Mouse (Mus musculus): ENCODE data around the gene Olfr392.

Olfr392 gene

DNA sequence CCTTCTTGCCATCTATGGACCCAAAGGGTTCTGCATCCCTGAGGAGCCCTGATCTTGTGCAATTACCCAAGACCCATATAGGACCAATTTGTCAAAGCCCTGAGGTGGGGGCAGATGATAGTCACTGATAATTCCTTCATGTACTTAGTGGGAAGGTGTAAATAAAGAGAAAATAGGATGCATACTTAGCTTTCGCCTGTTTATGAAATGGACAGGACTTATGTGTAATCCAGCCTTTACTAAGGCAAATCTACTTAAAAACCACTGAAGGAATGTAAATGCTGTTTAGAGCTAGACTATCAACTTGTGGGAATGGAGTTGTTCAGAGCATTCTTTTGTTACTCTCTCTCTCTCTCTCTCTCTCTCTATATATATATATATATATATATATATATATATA, at the start of gene Olfr392:
TSS of gene Olfr392 (minus strand) at position 101 of the 400 bp plus-strand sequence.
- DNase-seq (ENCODE audit: low spot score in 2 of 2), result no peak

DNA sequence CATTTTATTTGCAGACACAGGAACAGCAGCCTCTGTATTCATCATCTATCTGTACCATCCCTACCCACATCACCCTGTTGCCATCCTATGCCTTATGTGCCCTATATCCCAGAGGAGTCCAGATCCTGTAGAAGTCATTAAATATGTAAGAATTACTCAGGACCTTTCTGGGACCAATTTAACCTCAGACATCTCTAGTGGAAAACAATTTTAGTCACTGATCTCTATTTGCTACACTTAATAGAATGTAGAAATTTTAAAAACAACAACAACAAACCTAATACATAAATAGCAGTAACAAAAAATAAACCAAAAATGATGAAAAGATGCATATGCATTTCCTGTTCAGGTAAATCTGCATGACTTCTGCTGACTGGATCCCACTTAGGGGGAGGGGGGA, 34.5 kb upstream of the Olfr392 start, which contains the start of gene Olfr393:
TSS of gene Olfr393 (minus strand) at position 101 of the 400 bp plus-strand sequence.
- no peak for DNase-seq (ENCODE audit: low spot score in 2 of 2)

DNA sequence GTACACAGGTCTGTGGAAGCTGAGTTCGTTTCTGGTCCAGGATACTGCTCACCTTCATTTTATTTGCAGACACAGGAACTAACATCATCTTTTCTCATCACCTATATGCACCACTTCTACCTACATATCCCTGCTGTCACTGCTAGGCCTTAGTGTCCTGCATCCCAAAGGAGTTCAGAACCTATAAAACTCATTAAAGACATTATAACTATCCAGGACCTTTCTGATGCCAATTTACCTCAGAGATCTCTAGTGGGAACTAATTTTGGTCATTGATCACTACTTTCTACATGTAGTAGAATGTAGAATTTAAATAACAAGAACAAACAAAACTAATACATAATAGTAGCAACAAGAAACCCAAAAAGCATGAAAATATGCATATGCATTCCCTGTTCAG, 13.9 kb downstream of the Olfr392 start, which contains the start of gene Olfr391-ps:
TSS of gene Olfr391-ps (minus strand) at position 101 of the 400 bp plus-strand sequence.
- DNase-seq (ENCODE audit: low spot score in 2 of 2), result no peak

DNA sequence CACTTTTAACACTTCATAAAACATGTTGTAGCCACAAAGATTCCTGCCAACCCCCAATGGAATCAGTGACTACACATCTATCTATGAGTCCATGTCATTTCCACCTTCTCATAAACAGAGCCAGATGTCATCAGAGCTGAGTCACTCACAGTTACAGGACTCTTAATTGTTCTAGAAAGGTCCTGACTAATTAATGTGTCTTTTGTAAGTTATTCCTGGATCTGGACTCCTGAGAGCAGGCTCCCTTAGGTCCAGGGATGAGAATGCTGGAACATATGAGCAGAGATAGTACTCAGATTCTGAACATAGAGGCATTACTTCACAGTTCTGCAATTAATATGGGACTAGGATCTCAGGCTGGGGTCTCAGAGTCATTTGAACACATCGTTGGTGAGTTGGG, 34.2 kb downstream of the Olfr392 start, which contains the start of gene Olfr390:
TSS of gene Olfr390 (plus strand) at position 301 of the 400 bp plus-strand sequence.
- DNase-seq (ENCODE audit: low spot score in 2 of 2), result no peak

DNA sequence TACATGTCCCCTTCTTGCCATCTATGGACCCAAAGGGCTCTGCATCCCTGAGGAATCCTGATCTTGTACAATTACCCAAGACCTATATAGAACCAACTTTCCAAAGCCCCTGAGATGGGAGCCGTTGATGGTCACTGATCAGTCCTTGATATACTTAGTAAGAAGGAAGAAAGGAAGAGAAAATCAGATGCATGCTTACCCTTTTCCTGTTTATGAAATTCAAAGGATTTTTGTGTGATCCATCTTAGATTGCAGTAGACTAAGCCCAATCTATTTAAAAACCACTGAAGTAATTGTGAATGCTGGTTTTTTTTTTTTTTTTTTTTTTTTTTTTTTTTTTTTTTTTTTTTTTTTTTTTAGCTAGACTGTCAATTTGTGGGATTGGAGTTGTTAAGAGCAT, 36.2 kb downstream of the Olfr392 start, which contains the start of gene Olfr389:
TSS of gene Olfr389 (minus strand) at position 101 of the 400 bp plus-strand sequence.
- no peak for DNase-seq (ENCODE audit: low spot score in 2 of 2)
